Mouse (Mus musculus) left cerebral cortex, postnatal 36 days (tissue): ENCODE measurements around the gene Ifitm10. TPM values are rescaled to one million over a fixed set of nuclear protein-coding genes. Genes with fewer than 3 reads are reported as not detected.
"Not testable (repeated sequence)": the region's sequence is repeated elsewhere in the genome, so short reads cannot be mapped to it uniquely, and the experiment has no call there.

Experiments
- DNase-seq, 2 experiments: peaks; one replicate each; pipeline ENCODE4 v3.0.0; 2021 to 2022; ENCODE audit warnings: low spot score in 2 of 2, mixed read lengths in 1 of 2
- intact Hi-C: fragments of 180-260 bp; cut with DNase I; formaldehyde crosslinking; loops from one replicate; pipeline ENCODE4 v1.15.1; 2025
- total RNA-seq, 2 experiments: library from RNA; stranded (reverse); gene quantifications; 2 replicates each; pipeline ENCODE4 v1.2.3; 2021

Ifitm10 gene
- total RNA-seq, 2 experiments from 2014 or later: 30.8 to 33.4 TPM

GRCm38 (mm10) chr7:142332741-142333140, 40.8 kb downstream of the Ifitm10 start:
- DNase-seq: not testable (repeated sequence)
- intact Hi-C loops: loop anchor here (5.0 kb wide), 2 partner anchors 165 to 340 kb away; partner anchors contain the start of gene Tnnt3

GRCm38 (mm10) chr7:142331281-142331680, 42.3 kb downstream of the Ifitm10 start:
- intact Hi-C loops: loop anchor here (5.0 kb wide), 2 partner anchors 166 to 341 kb away; partner anchors contain the start of gene Tnnt3
- DNase-seq: no peak

GRCm38 (mm10) chr7:142330271-142330724, 43.3 kb downstream of the Ifitm10 start:
- intact Hi-C loops: loop anchor here (5.0 kb wide), 2 partner anchors 167 to 342 kb away; partner anchors contain the start of gene Tnnt3

GRCm38 (mm10) chr7:142328507-142328906, 45.0 kb downstream of the Ifitm10 start:
- intact Hi-C loops: no loop called here
- no peak for DNase-seq

More at GRCm38 (mm10) chr7:142330271-142330724, 43.3 kb downstream of the Ifitm10 start:
- no peak for DNase-seq

GRCm38 (mm10) chr7:142326714-142327445, 46.7 kb downstream of the Ifitm10 start:
- intact Hi-C loops: no loop called here
- no peak for DNase-seq

- intact Hi-C loops: no loop called here
- no peak for DNase-seq
Observed at GRCm38 (mm10) chr7:142323396-142324117, 50.0 kb downstream of the Ifitm10 start.

- DNase-seq: no peak
- intact Hi-C loops: no loop called here
Observed at GRCm38 (mm10) chr7:142322641-142323040, 50.9 kb downstream of the Ifitm10 start.

GRCm38 (mm10) chr7:142321637-142322306, 51.8 kb downstream of the Ifitm10 start:
- intact Hi-C loops, DNase-seq: not testable (repeated sequence)

- intact Hi-C loops: no loop called here
Observed at GRCm38 (mm10) chr7:142320906-142321305, 52.6 kb downstream of the Ifitm10 start.

GRCm38 (mm10) chr7:142319124-142319523, 54.4 kb downstream of the Ifitm10 start:
- DNase-seq: no peak
- intact Hi-C loops: loop anchor here (5.0 kb wide), 1 partner anchor 263 kb away; no protein-coding TSS in a partner anchor

More at GRCm38 (mm10) chr7:142320906-142321305, 52.6 kb downstream of the Ifitm10 start:
- DNase-seq: no peak

GRCm38 (mm10) chr7:142317216-142317615, 56.3 kb downstream of the Ifitm10 start:
- no peak for DNase-seq
- intact Hi-C loops: loop anchor here (2.0 to 5.0 kb wide), 2 partner anchors 265 to 358 kb away; no protein-coding TSS in a partner anchor

- peak in 1 of 2 experiments; percentile 26 for DNase-seq
- intact Hi-C loops: loop anchor here (2.0 to 5.0 kb wide), 2 partner anchors 266 to 358 kb away; no protein-coding TSS in a partner anchor
Observed at GRCm38 (mm10) chr7:142316558-142316957, 57.0 kb downstream of the Ifitm10 start.

- DNase-seq: no peak
- intact Hi-C loops: loop anchor here (5.0 kb wide), 1 partner anchor 268 kb away; no protein-coding TSS in a partner anchor
Observed at GRCm38 (mm10) chr7:142314600-142315285, 58.8 kb downstream of the Ifitm10 start.

- intact Hi-C loops, DNase-seq: not testable (repeated sequence)
Observed at GRCm38 (mm10) chr7:142303929-142304328, 69.6 kb downstream of the Ifitm10 start.

- intact Hi-C loops: no loop called here
Observed at GRCm38 (mm10) chr7:142303249-142303648, 70.3 kb downstream of the Ifitm10 start, which contains the start of gene Krtap5-4. Gene Krtap5-4 (plus strand): TSS chr7:142303549.

GRCm38 (mm10) chr7:142297018-142297417, 76.5 kb downstream of the Ifitm10 start, which contains the start of gene Krtap5-1:
Gene Krtap5-1 (minus strand): TSS chr7:142297118.
- DNase-seq, intact Hi-C loops: not testable (repeated sequence)

More at GRCm38 (mm10) chr7:142303249-142303648, 70.3 kb downstream of the Ifitm10 start, which contains the start of gene Krtap5-4:
- DNase-seq: no peak

GRCm38 (mm10) chr7:142296108-142296507, 77.4 kb downstream of the Ifitm10 start:
- DNase-seq, intact Hi-C loops: not testable (repeated sequence)

GRCm38 (mm10) chr7:142295418-142295817, 78.1 kb downstream of the Ifitm10 start:
- intact Hi-C loops: no loop called here
- no peak for DNase-seq
